8 mouse cellular contexts compared by ENCODE assay signal in the genomic region with DNA sequence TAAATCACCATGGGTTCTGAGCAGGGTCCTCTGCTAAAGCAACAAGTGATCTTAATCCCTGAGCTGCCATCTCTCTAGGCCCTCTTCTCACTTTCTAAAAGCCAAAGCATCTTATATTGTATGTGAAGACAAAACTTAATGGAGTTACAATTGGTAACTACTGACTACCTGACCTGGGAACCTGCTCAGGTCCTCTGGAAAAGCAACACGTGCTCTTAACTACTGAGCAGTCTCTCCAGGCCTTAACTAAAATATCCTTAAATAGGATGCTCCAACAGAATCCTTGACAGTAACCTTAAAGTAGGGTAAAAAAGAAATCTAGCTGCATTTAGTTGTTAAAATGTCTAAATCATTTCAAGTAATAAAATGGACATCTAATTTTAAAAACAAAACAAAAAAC. TPM values are rescaled to one million over a fixed set of nuclear protein-coding genes. Genes with fewer than 3 reads are reported as not detected.
DNase-seq lines count a peak whose midpoint lies in the region; ATAC-seq and TF ChIP-seq lines count a peak whose summit lies in the region.

No protein-coding gene starts in this region.

- no peaks in the 10 kb centered on the region; the same call in 1 of the 2 replicates for H3K36me3 ChIP-seq in heart, adult 2 months (ENCODE audit: control insufficient read depth, insufficient read depth, low read length)
- peaks cover 5 to 19% of the 10 kb centered on the region in 2 experiments for H3K36me3 ChIP-seq in CH12.LX (replicated peaks in 1 of 2; ENCODE audit: control insufficient read depth in 1 of 2, insufficient read depth in 1 of 2, low read length in 1 of 2)
- no peaks in the 10 kb centered on the region for H3K36me3 ChIP-seq in forebrain, embryonic 16.5 days (ENCODE audit: control insufficient read depth, insufficient read depth)
- no peaks in the 10 kb centered on the region for H3K36me3 ChIP-seq in liver, embryonic 16.5 days (ENCODE audit: control insufficient read depth, insufficient read depth)

- ATAC-seq in forebrain, embryonic 16.5 days: no peak
- no peak for ATAC-seq in liver, embryonic 16.5 days (ENCODE audit: low read depth)

- in situ Hi-C loops in CH12.LX (cut with MboI; ENCODE audit: low pct_ligation_motif_present, low pct_unique_long_range_greater_than_20kb, low sequenced_read_pairs): no loop called here

- H3K4me2 ChIP-seq in CH12.LX (ENCODE audit: insufficient read depth, low read depth, poor library complexity, severe bottlenecking): peak overlapping the region; percentile 96
- H3K4me2 ChIP-seq in forebrain, embryonic 16.5 days (ENCODE audit: low read length): peak overlapping the region; percentile 98
- H3K4me2 ChIP-seq in liver, embryonic 16.5 days (ENCODE audit: low read depth, low read length): peak overlapping the region; percentile 90

- no peak for TF ChIP-seq CTCF in heart, adult 2 months (IDR thresholded peaks at IDR 0.05)
- TF ChIP-seq CTCF in CH12.LX (conservative IDR thresholded peaks at IDR 0.05 in 1 of 2, IDR thresholded peaks at IDR 0.05 in 1 of 2; ENCODE audit: low read depth in 2 of 2, low read length in 2 of 2): no peak

- dilution Hi-C loops in CH12.LX (cut with MboI; ENCODE audit: extremely low pct_ligation_motif_present, extremely low pct_unique_long_range_greater_than_20kb, low sequenced_read_pairs): no loop called here

- H3K27me3 ChIP-seq in heart, adult 2 months (ENCODE audit: control insufficient read depth, insufficient read depth, low read length): no peaks in the 10 kb centered on the region
- no peaks in the 10 kb centered on the region for H3K27me3 ChIP-seq in CH12.LX (replicated peaks)
- no peaks in the 10 kb centered on the region for H3K27me3 ChIP-seq in forebrain, embryonic 16.5 days (replicated peaks; ENCODE audit: control insufficient read depth, insufficient read depth, low read length)
- no peaks in the 10 kb centered on the region for H3K27me3 ChIP-seq in liver, embryonic 16.5 days (ENCODE audit: control insufficient read depth, insufficient read depth, low read depth, low read length)

- no peak for DNase-seq in heart, adult 2 months
- DNase-seq in heart, postnatal 14 days: no peak
- DNase-seq in CH12.LX (ENCODE audit: extremely low read depth): no peak
- DNase-seq in adipocyte (ENCODE audit: low spot score): no peak
- DNase-seq in embryo, embryonic 10.5 days (ENCODE audit: low spot score): no peak
- no peak for DNase-seq in urinary bladder, postnatal 36 days (ENCODE audit: low spot score in 2 of 2)

- no peak overlapping the region; the same call in 1 of the 2 replicates for H3K27ac ChIP-seq in heart, adult 2 months
- H3K27ac ChIP-seq in CH12.LX (ENCODE audit: insufficient read depth, low read depth): no peak overlapping the region
- no peak overlapping the region for H3K27ac ChIP-seq in forebrain, embryonic 16.5 days (ENCODE audit: low read length)
- no peak overlapping the region for H3K27ac ChIP-seq in liver, embryonic 16.5 days (ENCODE audit: low read length)

- H3K79me2 ChIP-seq in heart, adult 2 months (replicated peaks; ENCODE audit: control insufficient read depth, insufficient read depth, low read length): peaks cover 4% of the 10 kb centered on the region
- peaks cover 64% of the 10 kb centered on the region for H3K79me2 ChIP-seq in CH12.LX (replicated peaks; ENCODE audit: control insufficient read depth, extremely low read depth, insufficient read depth, poor library complexity, severe bottlenecking)

- H3K9me3 ChIP-seq in CH12.LX (replicated peaks; ENCODE audit: low read length): no peaks in the 10 kb centered on the region
- H3K9me3 ChIP-seq in forebrain, embryonic 16.5 days (ENCODE audit: control insufficient read depth, low read length): no peaks in the 10 kb centered on the region
- no peaks in the 10 kb centered on the region for H3K9me3 ChIP-seq in liver, embryonic 16.5 days (replicated peaks; ENCODE audit: control insufficient read depth, low read length)

- intact Hi-C loops in heart, adult 2 months (cut with DNase I): no loop called here
- intact Hi-C loops in heart, postnatal 14 days (cut with DNase I): no loop called here

- H3K4me3 ChIP-seq in heart, adult 2 months: peak overlapping the region; percentile 77
- peak overlapping the region; percentile 51 to 95 (median 95) for H3K4me3 ChIP-seq in CH12.LX (replicated peaks in 1 of 3; ENCODE audit: low read depth in 2 of 3, low read length in 2 of 3, poor library complexity in 1 of 3)
- no peak overlapping the region; the same call in 1 of the 2 replicates for H3K4me3 ChIP-seq in forebrain, embryonic 16.5 days (replicated peaks; ENCODE audit: low read length)
- H3K4me3 ChIP-seq in liver, embryonic 16.5 days (ENCODE audit: low read depth, low read length): peak overlapping the region; percentile 88

- no peak for TF ChIP-seq POLR2A in heart, adult 2 months (IDR thresholded peaks at IDR 0.05; ENCODE audit: insufficient read depth, low read depth, low read length)
- TF ChIP-seq POLR2A in CH12.LX (IDR thresholded peaks at IDR 0.05; ENCODE audit: low read depth, low read length): no peak

- TF ChIP-seq RAD21 in CH12.LX (IDR thresholded peaks at IDR 0.05; ENCODE audit: low read depth, low read length): no peak

- H3K9ac ChIP-seq in heart, adult 2 months (ENCODE audit: low read depth, low read length): no peak overlapping the region
- peak overlapping the region; percentile 84 for H3K9ac ChIP-seq in CH12.LX (ENCODE audit: insufficient read depth, low read depth)
- H3K9ac ChIP-seq in forebrain, embryonic 16.5 days (replicated peaks; ENCODE audit: low read depth, low read length): no peak overlapping the region
- peak overlapping the region; percentile 93 for H3K9ac ChIP-seq in liver, embryonic 16.5 days (ENCODE audit: low read depth, low read length)

- 24% methylated on average over 1 of the region's 1 CpGs for WGBS in heart, adult 2 months
- 28% methylated on average over 1 of the region's 1 CpGs for WGBS in forebrain, embryonic 16.5 days
- 16% methylated on average over 1 of the region's 1 CpGs for WGBS in liver, embryonic 16.5 days (ENCODE audit: insufficient replicate concordance)

- no peak for TF ChIP-seq EP300 in heart, adult 2 months (IDR thresholded peaks at IDR 0.05; ENCODE audit: insufficient read depth, low read depth, low read length)
- no peak for TF ChIP-seq EP300 in CH12.LX (IDR thresholded peaks at IDR 0.05; ENCODE audit: low read length)

- no peaks in the 10 kb centered on the region for H3K4me1 ChIP-seq in heart, adult 2 months (ENCODE audit: control insufficient read depth, insufficient read depth, low read length)
- H3K4me1 ChIP-seq in CH12.LX (ENCODE audit: control insufficient read depth in 1 of 2, insufficient read depth in 2 of 2): peaks cover 2 to 29% of the 10 kb centered on the region in 2 experiments; a peak in 3 of 4 replicates
- H3K4me1 ChIP-seq in forebrain, embryonic 16.5 days (replicated peaks; ENCODE audit: control insufficient read depth, insufficient read depth, low read length): peaks cover 14% of the 10 kb centered on the region
- peaks cover 12% of the 10 kb centered on the region for H3K4me1 ChIP-seq in liver, embryonic 16.5 days (ENCODE audit: control insufficient read depth, low read depth, low read length)

TF ChIP-seq in CH12.LX, 34 proteins besides CTCF, POLR2A, EP300 and RAD21:
- no peak for TF ChIP-seq SMC3 (IDR thresholded peaks at IDR 0.05; ENCODE audit: low read depth, low read length)
- no peak for TF ChIP-seq MAFK (IDR thresholded peaks at IDR 0.05; ENCODE audit: insufficient replicate concordance, low read length)
- peak; percentile 56; the same call in 1 of the 2 replicates for TF ChIP-seq MAX (IDR thresholded peaks at IDR 0.05; ENCODE audit: low read length)
- TF ChIP-seq JUN (IDR thresholded peaks at IDR 0.05; ENCODE audit: insufficient read depth, low read depth, low read length): no peak
- peak; percentile 6; the same call in 1 of the 2 replicates for TF ChIP-seq BHLHE40 (IDR thresholded peaks at IDR 0.05; ENCODE audit: low read depth, low read length)
- TF ChIP-seq CHD1 (IDR thresholded peaks at IDR 0.05; ENCODE audit: low read depth, low read length): no peak
- no peak for TF ChIP-seq JUND (conservative IDR thresholded peaks at IDR 0.05; ENCODE audit: low read depth, low read length)
- no peak for TF ChIP-seq IRF4 (IDR thresholded peaks at IDR 0.05; ENCODE audit: low read depth, low read length)
- TF ChIP-seq CHD2 (IDR thresholded peaks at IDR 0.05; ENCODE audit: low read length): no peak
- no peak for TF ChIP-seq ELF1 (IDR thresholded peaks at IDR 0.05; ENCODE audit: low read depth, low read length)
- TF ChIP-seq MYC (IDR thresholded peaks at IDR 0.05; ENCODE audit: low read depth, low read length): peak; percentile 80
- TF ChIP-seq TCF12 (IDR thresholded peaks at IDR 0.05; ENCODE audit: low read depth, low read length): no peak
- no peak for TF ChIP-seq HCFC1 (IDR thresholded peaks at IDR 0.05; ENCODE audit: low read depth, low read length)
- TF ChIP-seq SIN3A (IDR thresholded peaks at IDR 0.05; ENCODE audit: low read length): no peak
- no peak for TF ChIP-seq MAZ (IDR thresholded peaks at IDR 0.05; ENCODE audit: low read depth, low read length)

RNA-seq across cellular contexts. Expression of a gene that starts 1.6 kb away (rescaled TPM):
- 10 to 100 TPM; 10.9 to 12.7 TPM for total RNA-seq in heart, adult 2 months (2021)
- polyA plus RNA-seq in heart, adult 2 months (2012; rRNA removed): 2.8 and 6.4 TPM in 2 replicates
- total RNA-seq in heart, postnatal 14 days (2021): 10 to 100 TPM; 11.6 to 12.8 TPM
- total RNA-seq in CH12.LX (2012; rRNA removed): 30.2 and 41.0 TPM in 2 replicates
- total RNA-seq in CH12.LX (2014; rRNA removed): 47.3 and 57.8 TPM in 2 replicates
- 36.3 and 43.0 TPM in 2 replicates for polyA plus RNA-seq in CH12.LX (2012; ENCODE audit: insufficient read length, low read depth)
- 13.1 and 13.8 TPM in 2 replicates for polyA plus RNA-seq in forebrain, embryonic 16.5 days (2015; fragmentation: Nextera tagmentation; extraction: Ambion mirVana)
- 9.7 and 10.9 TPM in 2 replicates for polyA plus RNA-seq in liver, embryonic 16.5 days (2015; fragmentation: Nextera tagmentation; extraction: Ambion mirVana)

Comparison
In these comparisons a context has a peak if more than half of its experiments do, and no peak if none do; other contexts are left out.
1. H3K9ac ChIP-seq: peak in CH12.LX (single experiment) and liver, embryonic 16.5 days (single experiment); none in heart, adult 2 months (single experiment) and forebrain, embryonic 16.5 days (single experiment).
2. Peak in every context shown above with its lines, with median percentiles within 50 percentile points of each other: H3K4me2 ChIP-seq.